Mouse (Mus musculus) neural tube, embryonic 12.5 days (tissue): ENCODE data around the gene Lhfpl3. TPM values are rescaled to one million over a fixed set of nuclear protein-coding genes. Genes with fewer than 3 reads are reported as not detected.
"Not testable (repeated sequence)": the region's sequence is repeated elsewhere in the genome, so short reads cannot be mapped to it uniquely, and the experiment has no call there.

Source experiments
- ATAC-seq: fragments of 200-750 bp; cut with Nextera tagmentation; 2 replicates; pipeline ENCODE4 v1.8.0; 2017; ENCODE audit warnings: low read depth, mild to moderate bottlenecking, moderate TSS enrichment, moderate library complexity; ENCODE audit not compliant: low FRiP score
- H3K27ac ChIP-seq: fragments of 300-500 bp; sonication (generic); 2 replicates; pipeline ENCODE4 v1.5.1; 2016
- H3K27me3 ChIP-seq: fragments of 300-500 bp; sonication (generic); replicated peaks from 2 replicates; pipeline ENCODE4 v1.6.1; 2016; ENCODE audit warnings: mild to moderate bottlenecking
- H3K36me3 ChIP-seq: fragments of 300-500 bp; sonication (generic); 2 replicates; pipeline ENCODE4 v1.6.1; 2016; ENCODE audit warnings: mild to moderate bottlenecking
- H3K4me1 ChIP-seq: fragments of 300-500 bp; sonication (generic); 2 replicates; pipeline ENCODE4 v1.6.1; 2016
- H3K4me2 ChIP-seq: fragments of 300-500 bp; sonication (generic); replicated peaks from 2 replicates; pipeline ENCODE4 v1.6.1; 2016; ENCODE audit warnings: mild to moderate bottlenecking
- H3K4me3 ChIP-seq: fragments of 300-500 bp; sonication (generic); 2 replicates; pipeline ENCODE4 v1.5.1; 2016
- H3K9ac ChIP-seq: fragments of 300-500 bp; sonication (generic); 2 replicates; pipeline ENCODE4 v1.6.1; 2016; ENCODE audit warnings: mild to moderate bottlenecking
- H3K9me3 ChIP-seq: fragments of 300-500 bp; sonication (generic); 2 replicates; pipeline ENCODE4 v1.6.1; 2016; ENCODE audit warnings: mild to moderate bottlenecking
- WGBS: fragments of 180-500 bp; shearing (Covaris S2); methylation state at CpG from one replicate; pipeline ENCODE4 v1.1.7; 2016; 5-methylcytosine and 5-hydroxymethylcytosine counted together
- polyA plus RNA-seq: library from polyadenylated mRNA; unstranded; fragments of >200 nt; fragmentation: Nextera tagmentation; extraction: Ambion mirVana; gene quantifications from 2 replicates; pipeline ENCODE4 v1.2.1, GENCODE M21; 2016

Lhfpl3 gene
- polyA plus RNA-seq: 1.7 and 1.8 TPM in 2 replicates

DNA sequence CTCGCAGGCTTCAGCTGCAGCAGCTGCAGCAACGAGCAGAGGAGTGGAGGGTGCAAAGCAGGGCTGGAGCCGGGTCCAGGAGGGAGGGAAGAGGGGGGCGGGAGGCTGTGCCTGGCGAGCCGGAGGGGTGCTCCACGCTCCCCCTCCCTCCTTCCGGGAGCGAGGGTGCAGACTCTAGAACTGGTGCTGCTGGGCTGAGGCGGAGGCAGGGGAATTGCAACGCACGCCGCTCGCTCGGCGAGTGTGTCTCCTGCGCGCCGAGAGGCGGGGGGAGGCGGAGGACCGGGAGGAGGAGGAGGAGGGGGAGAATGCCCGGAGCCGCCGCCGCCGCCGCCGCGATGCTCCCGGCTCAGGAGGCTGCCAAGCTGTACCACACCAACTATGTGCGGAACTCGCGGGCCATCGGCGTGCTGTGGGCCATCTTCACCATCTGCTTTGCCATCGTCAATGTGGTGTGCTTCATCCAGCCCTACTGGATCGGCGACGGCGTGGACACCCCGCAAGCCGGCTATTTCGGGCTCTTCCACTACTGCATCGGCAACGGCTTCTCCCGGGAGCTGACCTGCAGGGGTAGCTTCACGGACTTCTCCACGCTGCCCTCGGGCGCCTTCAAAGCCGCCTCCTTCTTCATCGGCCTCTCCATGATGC is at the start of gene Lhfpl3:
Lhfpl3 (plus strand) TSS at position 175 of the 648 bp plus-strand sequence.
- no peaks in the 10 kb centered on the region for H3K36me3 ChIP-seq
- peak; percentile 90 for ATAC-seq
- H3K27me3 ChIP-seq: peaks cover 12% of the 10 kb centered on the region; the same call in 1 of the 2 replicates
- peak within 1 kb of the TSS; percentile 58 for H3K9ac ChIP-seq
- H3K27ac ChIP-seq: no peak within 1 kb of the TSS
- H3K9me3 ChIP-seq: no peaks in the 10 kb centered on the region
- under 1% methylated on average over 52 of the region's 53 CpGs for WGBS
- peak within 1 kb of the TSS; percentile 50 for H3K4me3 ChIP-seq
- H3K4me2 ChIP-seq: peak within 1 kb of the TSS; percentile 94
- peaks cover 6% of the 10 kb centered on the region; the same call in 1 of the 2 replicates for H3K4me1 ChIP-seq

DNA sequence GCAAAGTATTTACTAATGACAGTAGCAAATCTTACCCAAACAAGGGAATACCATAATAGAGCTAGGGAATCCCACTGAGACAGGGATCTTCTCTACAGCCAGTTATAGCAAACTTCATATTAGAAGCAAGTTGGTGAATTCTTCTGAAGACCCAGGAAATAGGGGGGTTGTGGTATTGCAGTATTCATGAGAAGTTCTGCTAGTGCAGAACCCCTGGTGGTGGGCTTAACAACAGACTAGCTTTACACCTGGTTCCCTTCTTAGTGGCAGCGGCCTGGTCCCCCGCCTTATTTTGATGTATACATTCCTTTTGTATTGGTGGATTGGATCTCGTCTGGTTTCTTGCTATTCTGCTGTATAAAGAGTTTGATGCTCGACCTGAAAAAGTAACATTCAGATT is 39.6 kb upstream of the Lhfpl3 start:
- not testable (repeated sequence) for H3K4me2 ChIP-seq, H3K9me3 ChIP-seq, H3K9ac ChIP-seq, H3K4me1 ChIP-seq, H3K4me3 ChIP-seq, H3K36me3 ChIP-seq, ATAC-seq, H3K27me3 ChIP-seq, H3K27ac ChIP-seq
- WGBS: 88% methylated on average over 4 of the region's 4 CpGs

DNA sequence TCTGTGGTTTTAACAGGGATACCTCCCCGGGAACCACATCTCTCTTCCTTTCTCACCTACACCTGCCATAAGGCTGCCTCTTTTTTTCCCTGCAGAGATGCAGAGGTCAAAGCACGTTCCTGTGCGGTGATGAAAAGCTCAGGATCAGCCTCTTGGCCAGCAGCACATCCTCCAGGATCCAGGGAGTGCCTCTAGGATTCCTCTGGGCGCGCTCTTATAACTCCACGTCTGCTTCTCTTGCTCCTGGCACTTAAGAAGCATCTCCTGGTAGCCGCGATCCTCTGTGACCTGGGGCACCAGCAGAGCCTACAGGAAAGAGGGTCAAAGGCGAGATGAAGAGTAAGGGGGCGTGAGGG is 352 bp upstream of the Lhfpl3 start:
- H3K9ac ChIP-seq: peak overlapping the region; percentile 58
- WGBS: 3% methylated on average over 10 of the region's 10 CpGs
- H3K27ac ChIP-seq: no peak overlapping the region
- no peak for ATAC-seq
- no peaks in the 10 kb centered on the region for H3K36me3 ChIP-seq
- H3K4me1 ChIP-seq: peaks cover 6% of the 10 kb centered on the region; the same call in 1 of the 2 replicates
- H3K9me3 ChIP-seq: no peaks in the 10 kb centered on the region
- peaks cover 12% of the 10 kb centered on the region; the same call in 1 of the 2 replicates for H3K27me3 ChIP-seq
- peak overlapping the region; percentile 94 for H3K4me2 ChIP-seq
- peak overlapping the region; percentile 50 for H3K4me3 ChIP-seq

DNA sequence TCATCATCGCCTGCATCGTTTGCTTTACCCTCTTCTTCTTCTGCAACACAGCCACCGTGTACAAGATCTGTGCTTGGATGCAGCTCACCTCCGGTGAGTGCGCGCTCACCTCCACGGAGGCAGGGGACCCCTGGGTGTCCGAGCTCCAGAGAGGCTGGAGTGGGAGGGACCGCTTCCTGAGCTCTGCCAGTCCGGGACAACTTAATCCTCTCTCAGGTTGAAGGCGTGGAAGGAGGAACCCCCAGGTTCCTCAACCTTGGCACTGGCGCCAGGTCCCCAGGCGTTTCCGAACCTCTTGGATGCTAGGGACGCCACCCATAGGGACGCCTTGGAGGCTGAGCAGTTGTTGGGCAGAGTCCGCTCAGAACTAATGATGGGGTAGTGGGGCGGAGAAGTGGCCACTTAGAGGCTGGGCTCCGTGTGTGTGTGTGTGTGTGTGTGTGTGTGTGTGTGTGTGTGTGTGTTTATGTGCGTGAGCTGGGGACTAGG is 718 bp downstream of the Lhfpl3 start:
- Histone ChIP-seq H3K27ac (no peak overlapping the region), H3K4me3 (peak overlapping the region; percentile 50), H3K36me3 (no peaks in the 10 kb centered on the region), H3K27me3 (peaks cover 12% of the 10 kb centered on the region; the same call in 1 of the 2 replicates), H3K9me3 (no peaks in the 10 kb centered on the region), H3K9ac (peak overlapping the region; percentile 58), H3K4me1 (peaks cover 6% of the 10 kb centered on the region; the same call in 1 of the 2 replicates), H3K4me2 (peak overlapping the region; percentile 94)
- WGBS: under 1% methylated on average over 20 of the region's 20 CpGs
- peak; percentile 62 for ATAC-seq

DNA sequence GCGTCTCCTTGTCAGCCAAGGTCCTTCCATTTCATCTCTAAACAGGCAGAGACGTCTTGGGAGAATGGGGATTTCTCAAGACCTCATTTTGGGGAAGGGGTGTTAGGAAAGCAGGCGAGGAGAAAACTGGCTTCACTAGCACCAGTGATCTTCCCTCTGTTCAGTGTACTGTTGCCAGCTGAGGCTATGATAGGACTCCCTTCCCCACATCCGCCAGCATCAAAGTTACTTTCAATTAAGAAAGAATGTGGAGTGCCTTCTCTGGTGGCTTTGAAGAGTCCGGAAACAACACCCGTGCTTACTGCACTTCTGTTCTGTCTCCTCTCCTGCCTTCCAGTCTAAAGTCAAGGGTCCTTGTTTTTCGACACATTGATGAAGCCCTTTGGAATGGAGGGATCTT is 1.4 kb downstream of the Lhfpl3 start:
- Histone ChIP-seq H3K36me3 (no peaks in the 10 kb centered on the region), H3K9ac (no peak overlapping the region), H3K4me1 (peaks cover 6% of the 10 kb centered on the region; the same call in 1 of the 2 replicates), H3K9me3 (no peaks in the 10 kb centered on the region), H3K27ac (no peak overlapping the region), H3K4me2 (peak overlapping the region; percentile 94), H3K27me3 (peaks cover 12% of the 10 kb centered on the region; the same call in 1 of the 2 replicates), H3K4me3 (peak overlapping the region; percentile 50; the same call in 1 of the 2 replicates)
- no peak for ATAC-seq
- 2% methylated on average over 7 of the region's 7 CpGs for WGBS

DNA sequence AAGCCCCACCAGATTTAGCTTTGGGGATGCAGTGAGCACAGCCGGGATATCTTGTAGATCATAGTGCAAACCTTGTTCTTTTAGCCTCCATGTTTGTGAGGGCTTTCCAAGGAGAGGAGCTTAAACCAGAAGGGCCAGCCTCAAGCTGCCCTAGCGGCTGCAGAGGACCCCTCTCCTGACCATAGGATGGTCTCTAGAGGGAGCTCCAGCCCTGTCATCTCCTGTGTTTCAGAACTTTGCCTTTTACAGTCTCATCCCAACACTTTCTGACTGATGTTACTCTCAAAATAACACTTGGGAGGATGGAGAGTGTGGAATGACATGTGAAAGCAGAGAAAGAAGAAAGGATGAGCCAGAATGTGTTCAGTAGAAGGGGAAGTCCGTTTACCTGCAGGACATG is 11.4 kb downstream of the Lhfpl3 start:
- H3K27me3 ChIP-seq: no peaks in the 10 kb centered on the region
- ATAC-seq: no peak
- no peaks in the 10 kb centered on the region for H3K36me3 ChIP-seq
- 49% methylated on average over 3 of the region's 3 CpGs for WGBS
- no peak overlapping the region for H3K4me3 ChIP-seq
- no peak overlapping the region for H3K27ac ChIP-seq
- no peak overlapping the region for H3K9ac ChIP-seq
- H3K4me1 ChIP-seq: no peaks in the 10 kb centered on the region
- H3K9me3 ChIP-seq: no peaks in the 10 kb centered on the region
- no peak overlapping the region for H3K4me2 ChIP-seq

DNA sequence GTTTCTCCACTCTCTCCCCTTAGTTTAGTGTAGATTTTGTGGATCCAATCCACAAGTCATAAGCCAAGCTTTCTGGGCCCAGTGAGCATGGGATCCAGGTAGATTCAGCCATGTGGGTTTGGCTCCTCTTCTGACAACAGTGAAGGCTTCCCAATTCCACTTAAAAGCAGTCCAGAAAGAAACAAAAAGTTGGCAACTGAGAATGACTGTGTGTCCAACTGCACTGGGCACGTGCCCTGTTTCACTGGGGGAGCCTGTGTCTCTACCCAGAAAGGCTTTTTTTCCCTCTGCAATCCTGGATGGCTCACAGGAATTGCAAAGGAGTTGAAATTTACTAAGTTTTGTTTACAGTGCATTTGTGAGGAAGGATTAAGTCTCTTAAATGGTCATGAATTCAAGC is 24.9 kb downstream of the Lhfpl3 start:
- no peaks in the 10 kb centered on the region for H3K36me3 ChIP-seq
- 45% methylated on average over 1 of the region's 1 CpGs for WGBS

DNA sequence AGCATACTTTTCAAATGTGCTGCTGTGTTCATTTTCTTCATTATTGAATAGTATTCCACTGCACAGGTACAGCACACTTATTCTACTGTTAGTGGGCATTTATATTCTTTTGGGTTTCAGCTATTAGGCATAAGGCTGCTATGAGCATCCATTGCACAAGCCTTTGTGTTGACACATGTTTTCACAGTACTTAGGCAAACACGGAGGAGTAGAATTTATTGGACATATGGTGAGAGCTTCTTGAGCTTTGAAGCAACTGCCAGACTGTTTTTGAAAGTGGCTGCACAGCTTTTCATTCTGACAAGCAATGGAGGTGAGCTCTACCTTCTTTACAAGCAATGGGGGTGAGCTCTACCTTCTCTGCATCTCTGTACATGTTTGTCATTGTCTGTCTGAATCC is 49.5 kb downstream of the Lhfpl3 start:
- no peaks in the 10 kb centered on the region for H3K27me3 ChIP-seq
- WGBS: 65% methylated on average over 1 of the region's 1 CpGs
- H3K4me3 ChIP-seq: no peak overlapping the region
- H3K9ac ChIP-seq: no peak overlapping the region
- H3K36me3 ChIP-seq: no peaks in the 10 kb centered on the region
- no peak for ATAC-seq
- H3K4me1 ChIP-seq: no peaks in the 10 kb centered on the region
- no peak overlapping the region for H3K27ac ChIP-seq
- H3K4me2 ChIP-seq: no peak overlapping the region
- H3K9me3 ChIP-seq: no peaks in the 10 kb centered on the region

More for the DNA sequence above, 24.9 kb downstream of the Lhfpl3 start:
- H3K27me3 ChIP-seq: no peaks in the 10 kb centered on the region
- no peaks in the 10 kb centered on the region for H3K4me1 ChIP-seq
- no peaks in the 10 kb centered on the region for H3K9me3 ChIP-seq
- H3K4me2 ChIP-seq: no peak overlapping the region
- no peak overlapping the region for H3K9ac ChIP-seq
- no peak for ATAC-seq
- H3K27ac ChIP-seq: no peak overlapping the region
- no peak overlapping the region for H3K4me3 ChIP-seq

DNA sequence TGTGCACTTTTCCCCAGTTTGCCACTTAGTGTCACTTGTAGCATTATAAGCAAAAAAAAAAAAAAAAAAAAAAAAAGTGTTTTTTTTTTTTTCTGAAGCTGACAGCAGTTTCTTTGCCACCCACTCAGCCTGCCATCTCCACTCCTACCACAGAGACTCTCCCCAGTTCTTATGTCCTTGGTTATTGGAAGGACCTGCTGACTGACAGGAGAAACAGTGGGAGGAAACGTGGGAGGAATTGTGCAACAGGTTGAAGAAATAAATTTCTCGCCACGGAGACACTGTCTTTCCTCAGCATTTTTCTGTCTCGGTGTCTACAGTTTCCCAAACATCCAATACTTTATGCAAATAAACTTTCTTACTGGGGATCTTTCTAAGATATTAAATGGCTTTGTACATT is 67.6 kb downstream of the Lhfpl3 start:
- H3K27ac ChIP-seq: no peak overlapping the region
- no peaks in the 10 kb centered on the region for H3K27me3 ChIP-seq
- H3K9ac ChIP-seq: no peak overlapping the region
- no peaks in the 10 kb centered on the region for H3K36me3 ChIP-seq
- ATAC-seq: no peak
- no peak overlapping the region for H3K4me3 ChIP-seq
- H3K9me3 ChIP-seq: no peaks in the 10 kb centered on the region
- no peak overlapping the region for H3K4me2 ChIP-seq
- no peaks in the 10 kb centered on the region for H3K4me1 ChIP-seq
- WGBS: 81% methylated on average over 4 of the region's 4 CpGs

DNA sequence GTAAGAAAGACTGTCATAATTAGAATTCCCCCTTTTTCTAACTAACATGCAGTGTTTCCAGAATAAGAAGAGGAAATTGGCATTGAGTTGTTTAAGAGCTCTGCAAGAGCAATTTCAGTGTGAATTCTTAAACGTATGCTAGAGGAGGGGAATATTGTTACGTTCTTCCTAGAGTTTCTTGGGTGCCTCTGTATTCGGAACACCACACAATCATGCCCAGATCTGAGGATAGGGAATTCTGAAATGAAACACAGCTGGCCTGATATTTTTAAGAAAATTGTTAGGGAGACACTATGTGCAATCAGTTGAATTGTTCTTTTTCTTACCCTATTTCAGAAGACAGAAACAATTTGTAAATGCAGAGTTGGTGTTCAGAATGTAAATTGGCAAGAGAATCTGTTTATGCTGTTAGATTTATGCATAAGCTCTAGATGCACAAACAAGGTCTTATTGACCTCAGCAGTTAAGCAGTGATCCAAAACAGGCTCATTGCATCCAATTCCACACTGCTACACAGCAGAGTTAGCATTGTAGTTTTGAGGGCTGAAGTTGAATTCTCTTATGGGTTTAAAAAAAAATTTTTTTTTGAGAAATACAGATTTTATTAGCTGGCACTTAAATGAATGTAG is 84.1 kb downstream of the Lhfpl3 start:
- Histone ChIP-seq H3K4me2 (no peak overlapping the region), H3K27ac (no peak overlapping the region), H3K4me1 (no peaks in the 10 kb centered on the region), H3K27me3 (no peaks in the 10 kb centered on the region), H3K36me3 (no peaks in the 10 kb centered on the region), H3K9ac (no peak overlapping the region), H3K4me3 (no peak overlapping the region), H3K9me3 (no peaks in the 10 kb centered on the region)
- WGBS: 90% methylated on average over 3 of the region's 3 CpGs
- no peak for ATAC-seq

DNA sequence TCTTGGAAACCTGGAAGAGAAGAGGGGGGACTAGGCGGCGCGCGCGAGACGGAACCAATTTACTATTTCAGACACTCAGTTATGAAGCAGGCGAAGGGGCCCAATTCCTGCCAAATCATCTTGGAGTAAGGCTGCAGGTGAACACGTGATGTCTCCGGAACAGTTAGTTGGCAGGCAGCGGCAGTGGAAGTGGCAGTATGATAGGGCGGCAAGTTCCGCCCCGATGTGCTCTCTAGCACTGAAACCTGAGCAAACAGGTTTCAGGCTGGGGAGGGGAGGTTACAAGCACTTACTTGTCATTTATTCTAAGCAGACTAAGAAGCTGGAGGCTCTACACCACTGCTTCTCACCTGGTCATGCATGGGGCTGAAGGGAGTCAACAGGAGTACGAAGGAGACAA is 105.7 kb downstream of the Lhfpl3 start:
- no peak for ATAC-seq
- H3K36me3 ChIP-seq: no peaks in the 10 kb centered on the region
- no peak overlapping the region for H3K4me2 ChIP-seq
- no peaks in the 10 kb centered on the region for H3K9me3 ChIP-seq
- no peaks in the 10 kb centered on the region for H3K27me3 ChIP-seq
- WGBS: 63% methylated on average over 14 of the region's 14 CpGs
- H3K4me3 ChIP-seq: no peak overlapping the region
- H3K9ac ChIP-seq: no peak overlapping the region
- no peak overlapping the region for H3K27ac ChIP-seq
- H3K4me1 ChIP-seq: no peaks in the 10 kb centered on the region

DNA sequence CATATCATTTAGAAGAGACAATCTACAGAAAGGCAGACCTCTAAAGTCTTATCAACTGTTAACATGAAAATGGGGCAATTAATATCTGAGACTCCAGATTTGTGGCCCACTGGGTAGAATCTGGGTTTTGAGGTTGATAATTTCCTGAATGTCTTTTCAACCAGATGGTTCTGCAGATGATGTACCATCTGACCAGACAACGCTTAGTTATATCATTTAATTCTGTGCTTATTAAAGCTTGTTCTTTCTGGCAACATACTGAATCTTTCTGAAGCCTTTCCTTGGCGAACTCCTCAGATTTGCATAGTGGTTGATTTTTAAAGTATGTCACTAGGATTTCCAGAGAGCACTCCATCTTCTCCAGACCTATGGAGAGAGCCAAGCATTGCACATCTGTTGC is 107.6 kb downstream of the Lhfpl3 start:
- Histone ChIP-seq H3K4me1 (no peaks in the 10 kb centered on the region), H3K9me3 (no peaks in the 10 kb centered on the region), H3K4me2 (no peak overlapping the region), H3K9ac (no peak overlapping the region), H3K27me3 (no peaks in the 10 kb centered on the region), H3K27ac (no peak overlapping the region), H3K4me3 (no peak overlapping the region), H3K36me3 (no peaks in the 10 kb centered on the region)
- 90% methylated on average over 2 of the region's 2 CpGs for WGBS
- no peak for ATAC-seq
